Mouse (Mus musculus) heart, adult 2 months (tissue): ENCODE data around the gene Psmb1. TPM values are rescaled to one million over a fixed set of nuclear protein-coding genes. Genes with fewer than 3 reads are reported as not detected.
A peak's percentile ranks its signal among the peaks of the same experiment; 100 is the strongest.

ENCODE experiments used
- DNase-seq, 2 experiments: peaks; one replicate each; pipeline ENCODE4 v3.0.0; 2021
- H3K27ac ChIP-seq: fragments of 200-600 bp; 2 replicates; pipeline ENCODE4 v1.8.1; 2022
- H3K27me3 ChIP-seq: fragments of 200-500 bp; 2 replicates; pipeline ENCODE4 v1.6.1; 2012; ENCODE audit warnings: mild to moderate bottlenecking, low read length, inconsistent platforms, mixed read lengths; ENCODE audit not compliant: control insufficient read depth, insufficient read depth
- H3K36me3 ChIP-seq: fragments of 200-500 bp; 2 replicates; pipeline ENCODE4 v1.6.1; 2012; ENCODE audit warnings: low read length, inconsistent platforms; ENCODE audit not compliant: control insufficient read depth, insufficient read depth
- H3K4me1 ChIP-seq: fragments of 200-500 bp; 2 replicates; pipeline ENCODE4 v1.6.1; 2011; ENCODE audit warnings: low read length; ENCODE audit not compliant: control insufficient read depth, insufficient read depth
- H3K4me3 ChIP-seq: fragments of 200-600 bp; 2 replicates; pipeline ENCODE4 v1.8.1; 2022
- H3K79me2 ChIP-seq: fragments of 200-500 bp; replicated peaks from 2 replicates; pipeline ENCODE4 v1.6.1; 2012; ENCODE audit warnings: mild to moderate bottlenecking, inconsistent platforms, low read length, moderate library complexity, mixed read lengths; ENCODE audit not compliant: control insufficient read depth, insufficient read depth
- H3K9ac ChIP-seq: fragments of 200-500 bp; 2 replicates; pipeline ENCODE4 v1.6.1; 2012; ENCODE audit warnings: low read depth, mild to moderate bottlenecking, control low read depth, inconsistent platforms, low read length, mixed read lengths
- CTCF ChIP-seq: fragments of 200-600 bp; IDR thresholded peaks from 2 replicates; pipeline ENCODE4 v1.8.1; 2022; ENCODE audit warnings: antibody characterized with exemption, mild to moderate bottlenecking, moderate library complexity
- EP300 ChIP-seq: fragments of 200-500 bp; IDR thresholded peaks from 2 replicates; pipeline ENCODE4 v1.6.1; 2011; ENCODE audit warnings: low read depth, low read length, control low read depth; ENCODE audit not compliant: insufficient read depth
- POLR2A ChIP-seq: fragments of 200-500 bp; IDR thresholded peaks from 2 replicates; pipeline ENCODE4 v1.6.1; 2011; ENCODE audit warnings: mild to moderate bottlenecking, low read depth, low read length, control low read depth; ENCODE audit not compliant: insufficient read depth
- WGBS: fragments of 180-500 bp; shearing (Covaris S2); methylation state at CpG from one replicate; pipeline ENCODE4 v1.1.7; 2018; 5-methylcytosine and 5-hydroxymethylcytosine counted together
- intact Hi-C: fragments of 180-260 bp; cut with DNase I; formaldehyde crosslinking; loops from one replicate; pipeline ENCODE4 v1.15.1; 2025
- polyA plus RNA-seq: library from polyadenylated mRNA; depleted of rRNA; stranded (reverse); fragments of >200 nt; gene quantifications from 2 replicates; pipeline ENCODE4 v1.2.3, GENCODE M21; 2012
- total RNA-seq, 2 experiments: library from RNA; stranded (reverse); gene quantifications; 2 replicates each; pipeline ENCODE4 v1.2.3; 2021

The Psmb1 gene
- total and polyA plus RNA-seq, 3 experiments: 93.1 to 125 (median 109) TPM

- peak in 1 of 2 experiments; percentile 9 for DNase-seq
- no peak for TF ChIP-seq CTCF
- TF ChIP-seq POLR2A: no peak
- TF ChIP-seq EP300: no peak
- H3K79me2 ChIP-seq: no peaks in the 10 kb centered on the region
- intact Hi-C loops: no loop called here
- 71% methylated on average over 3 of the region's 3 CpGs for WGBS
- H3K4me3 ChIP-seq: no peak overlapping the region
- no peak overlapping the region for H3K9ac ChIP-seq
- H3K27me3 ChIP-seq: no peaks in the 10 kb centered on the region
- peaks cover 1% of the 10 kb centered on the region; the same call in 1 of the 2 replicates for H3K4me1 ChIP-seq
- H3K36me3 ChIP-seq: peaks cover 2% of the 10 kb centered on the region
- H3K27ac ChIP-seq: no peak overlapping the region
Observed at GRCm38 (mm10) chr17:15434748-15435147, 64.8 kb downstream of the Psmb1 start.

GRCm38 (mm10) chr17:15432036-15432435 lies 67.5 kb downstream of the Psmb1 start:
- H3K4me3 ChIP-seq: no peak overlapping the region
- no peak overlapping the region for H3K27ac ChIP-seq
- H3K36me3 ChIP-seq: peaks cover 2% of the 10 kb centered on the region
- H3K4me1 ChIP-seq: peaks cover 1% of the 10 kb centered on the region; the same call in 1 of the 2 replicates
- no peaks in the 10 kb centered on the region for H3K27me3 ChIP-seq
- peak in 1 of 2 experiments; percentile 11 for DNase-seq
- intact Hi-C loops: no loop called here
- whole genome bisulfite sequencing: 90% methylated on average over 3 of the region's 3 CpGs
- TF ChIP-seq CTCF (no peak), POLR2A (no peak), EP300 (no peak)
- H3K9ac ChIP-seq: no peak overlapping the region
- H3K79me2 ChIP-seq: no peaks in the 10 kb centered on the region

- Histone ChIP-seq H3K27ac (no peak overlapping the region), H3K36me3 (peaks cover 2% of the 10 kb centered on the region), H3K27me3 (no peaks in the 10 kb centered on the region), H3K9ac (no peak overlapping the region), H3K4me3 (no peak overlapping the region), H3K79me2 (no peaks in the 10 kb centered on the region), H3K4me1 (peaks cover 1% of the 10 kb centered on the region; the same call in 1 of the 2 replicates)
- TF ChIP-seq POLR2A (no peak), CTCF (no peak), EP300 (no peak)
- WGBS: 95% methylated on average over 4 of the region's 4 CpGs
- intact Hi-C loops: no loop called here
- peak in 1 of 2 experiments; percentile 1 for DNase-seq
Observed at GRCm38 (mm10) chr17:15431551-15431950, 68.0 kb downstream of the Psmb1 start.

GRCm38 (mm10) chr17:15431021-15431514 lies 68.5 kb downstream of the Psmb1 start:
- no peak overlapping the region for H3K27ac ChIP-seq
- TF ChIP-seq POLR2A: no peak
- TF ChIP-seq EP300: no peak
- TF ChIP-seq CTCF: no peak
- no peak overlapping the region for H3K4me3 ChIP-seq
- H3K36me3 ChIP-seq: peaks cover 2% of the 10 kb centered on the region
- no peak for DNase-seq
- intact Hi-C loops: no loop called here
- WGBS: 56% methylated on average over 5 of the region's 5 CpGs
- no peaks in the 10 kb centered on the region for H3K79me2 ChIP-seq
- H3K27me3 ChIP-seq: no peaks in the 10 kb centered on the region
- no peak overlapping the region for H3K9ac ChIP-seq
- peaks cover 3% of the 10 kb centered on the region for H3K4me1 ChIP-seq

GRCm38 (mm10) chr17:15429937-15430336 lies 69.6 kb downstream of the Psmb1 start:
- H3K36me3 ChIP-seq: peaks cover 2% of the 10 kb centered on the region
- TF ChIP-seq CTCF (peak; percentile 11; the same call in 1 of the 2 replicates), POLR2A (no peak), EP300 (no peak)
- no peak overlapping the region for H3K9ac ChIP-seq
- no peaks in the 10 kb centered on the region for H3K79me2 ChIP-seq
- 36% methylated on average over 1 of the region's 1 CpGs for WGBS
- H3K4me1 ChIP-seq: peaks cover 5% of the 10 kb centered on the region
- no peak overlapping the region for H3K4me3 ChIP-seq
- intact Hi-C loops: no loop called here
- DNase-seq: peak; percentile 17 to 21
- H3K27me3 ChIP-seq: no peaks in the 10 kb centered on the region
- no peak overlapping the region for H3K27ac ChIP-seq

- Histone ChIP-seq H3K36me3 (peaks cover 2% of the 10 kb centered on the region), H3K27me3 (no peaks in the 10 kb centered on the region), H3K9ac (no peak overlapping the region), H3K4me1 (peaks cover 5% of the 10 kb centered on the region), H3K4me3 (no peak overlapping the region), H3K79me2 (no peaks in the 10 kb centered on the region), H3K27ac (no peak overlapping the region)
- WGBS: 73% methylated on average over 6 of the region's 6 CpGs
- peak in 1 of 2 experiments; percentile 14 for DNase-seq
- TF ChIP-seq CTCF (no peak), EP300 (no peak), POLR2A (no peak)
- intact Hi-C loops: no loop called here
Observed at GRCm38 (mm10) chr17:15429451-15429850, 70.1 kb downstream of the Psmb1 start.
